Mouse (Mus musculus): ENCODE results near the gene Yipf2.

Yipf2 gene

DNA sequence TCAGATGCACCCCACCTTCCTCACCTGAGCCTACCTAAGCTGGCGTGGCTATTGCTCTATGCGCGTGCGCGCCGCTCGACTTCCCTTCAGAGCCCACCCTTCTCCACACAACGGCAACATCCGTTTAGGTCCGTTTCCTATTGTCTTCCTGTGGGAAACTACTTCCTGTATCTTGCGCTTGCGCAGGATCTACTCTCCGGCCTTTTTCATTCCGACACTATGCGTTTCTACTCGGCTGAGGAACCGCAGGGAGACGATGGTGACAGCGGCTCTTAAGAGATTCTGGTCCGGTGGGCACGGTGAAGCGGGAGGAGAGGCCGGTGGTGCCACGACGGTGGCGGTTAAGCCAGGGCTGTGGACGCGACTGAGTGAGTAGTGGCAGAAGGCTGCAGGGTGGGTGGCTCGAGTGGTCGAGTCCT, at the start of gene Yipf2, which contains the start of gene Timm29:
TSS of gene Yipf2 (minus strand) at position 126 of the 419 bp plus-strand sequence.
TSS of gene Timm29 (plus strand) at position 20 of the 419 bp plus-strand sequence.
- DNase-seq (ENCODE audit: low read depth, low spot score): peak; percentile 95

GRCm38 (mm10) chr9:21639031-21639430, 46.4 kb upstream of the Yipf2 start:
- DNase-seq (ENCODE audit: low read depth, low spot score): no peak

DNA sequence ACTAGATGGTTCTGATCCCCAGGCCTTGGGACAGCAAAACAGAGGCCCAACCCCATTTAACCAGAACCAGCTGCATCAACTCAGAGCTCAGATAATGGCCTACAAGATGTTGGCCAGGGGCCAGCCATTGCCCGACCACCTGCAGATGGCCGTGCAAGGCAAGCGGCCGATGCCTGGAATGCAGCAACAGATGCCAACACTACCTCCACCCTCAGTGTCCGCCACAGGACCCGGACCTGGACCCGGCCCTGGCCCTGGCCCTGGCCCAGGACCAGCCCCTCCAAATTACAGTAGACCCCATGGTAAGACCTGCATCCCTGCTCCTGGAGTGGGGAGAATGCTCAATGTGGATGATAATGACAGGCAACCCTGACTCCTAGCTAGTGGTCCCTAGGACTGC, 43.0 kb upstream of the Yipf2 start:
- DNase-seq (ENCODE audit: low read depth, low spot score): no peak

GRCm38 (mm10) chr9:21633106-21633505, 40.5 kb upstream of the Yipf2 start:
- no peak for DNase-seq (ENCODE audit: low read depth, low spot score)

DNA sequence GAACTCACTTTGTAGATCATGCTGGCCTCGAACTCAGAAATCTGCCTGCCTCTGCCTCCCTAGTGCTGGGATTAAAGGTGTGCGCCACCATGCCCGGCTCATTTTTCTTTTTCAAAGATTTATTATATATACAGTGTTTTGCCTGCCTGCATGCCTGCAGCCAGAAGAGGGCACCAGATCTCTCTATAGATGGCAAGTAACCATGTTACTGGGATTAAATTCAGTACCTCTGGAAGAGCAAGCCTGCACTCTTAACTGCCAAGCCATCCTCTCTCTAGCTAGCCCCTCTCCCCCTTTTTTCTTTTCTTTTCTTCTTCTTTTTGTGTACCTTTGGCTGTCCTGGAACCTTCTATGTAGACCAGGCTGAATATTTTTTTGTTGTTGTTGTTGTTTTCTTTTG, 38.0 kb upstream of the Yipf2 start:
- peak; percentile 20 for DNase-seq (ENCODE audit: low read depth, low spot score)

DNA sequence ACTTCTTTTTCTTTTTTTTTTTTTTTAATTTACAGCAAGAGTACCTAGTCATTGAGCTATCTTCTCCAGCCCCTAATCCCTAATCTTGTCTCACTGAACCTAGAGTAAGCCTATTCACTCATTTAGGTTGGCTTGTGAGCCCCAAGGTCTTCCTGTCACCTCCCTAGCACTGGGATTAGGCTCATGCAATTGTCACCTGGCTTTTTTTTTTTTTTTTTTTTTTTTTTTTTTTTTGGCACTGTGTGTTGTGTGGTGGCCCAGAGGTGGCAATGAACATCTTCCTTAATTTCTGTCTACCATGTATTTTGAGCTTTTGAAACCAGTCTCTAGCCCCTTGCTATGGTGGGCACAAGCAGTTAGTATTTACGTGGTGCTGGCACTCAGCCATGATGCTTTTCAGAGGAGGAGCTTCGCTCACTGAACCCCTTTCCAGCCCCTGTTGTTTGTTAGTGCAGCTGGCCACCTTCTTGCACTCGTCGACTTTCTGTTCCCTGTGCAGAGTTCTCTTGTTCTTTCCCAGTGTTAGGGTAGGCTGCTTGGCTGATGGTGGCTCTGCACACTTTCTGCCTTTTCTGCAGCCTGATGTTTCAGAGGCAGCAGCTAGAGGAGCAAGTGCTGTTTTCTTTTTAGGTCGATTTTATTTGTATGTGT, 34.6 kb upstream of the Yipf2 start:
- DNase-seq (ENCODE audit: low read depth, low spot score): no peak

DNA sequence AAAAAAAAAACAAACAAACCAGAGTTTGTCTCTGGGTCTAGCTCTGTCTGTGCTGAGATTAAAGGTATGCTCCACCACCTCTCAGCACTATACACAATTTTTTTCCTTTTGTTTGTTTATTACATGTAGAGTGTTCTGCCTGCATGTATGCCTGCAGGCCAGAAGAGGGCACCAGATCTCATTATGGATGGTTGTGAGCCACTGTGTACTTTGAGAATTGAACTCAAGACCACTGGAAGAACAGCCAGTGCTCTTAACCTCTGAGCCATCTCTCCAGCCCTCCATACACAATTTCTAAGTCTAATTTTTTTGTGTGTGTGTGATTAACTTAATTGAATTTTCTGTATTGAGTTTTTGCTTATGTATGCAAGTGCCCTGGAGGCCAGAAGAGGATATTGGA, 33.9 kb upstream of the Yipf2 start:
- DNase-seq (ENCODE audit: low read depth, low spot score): no peak

DNA sequence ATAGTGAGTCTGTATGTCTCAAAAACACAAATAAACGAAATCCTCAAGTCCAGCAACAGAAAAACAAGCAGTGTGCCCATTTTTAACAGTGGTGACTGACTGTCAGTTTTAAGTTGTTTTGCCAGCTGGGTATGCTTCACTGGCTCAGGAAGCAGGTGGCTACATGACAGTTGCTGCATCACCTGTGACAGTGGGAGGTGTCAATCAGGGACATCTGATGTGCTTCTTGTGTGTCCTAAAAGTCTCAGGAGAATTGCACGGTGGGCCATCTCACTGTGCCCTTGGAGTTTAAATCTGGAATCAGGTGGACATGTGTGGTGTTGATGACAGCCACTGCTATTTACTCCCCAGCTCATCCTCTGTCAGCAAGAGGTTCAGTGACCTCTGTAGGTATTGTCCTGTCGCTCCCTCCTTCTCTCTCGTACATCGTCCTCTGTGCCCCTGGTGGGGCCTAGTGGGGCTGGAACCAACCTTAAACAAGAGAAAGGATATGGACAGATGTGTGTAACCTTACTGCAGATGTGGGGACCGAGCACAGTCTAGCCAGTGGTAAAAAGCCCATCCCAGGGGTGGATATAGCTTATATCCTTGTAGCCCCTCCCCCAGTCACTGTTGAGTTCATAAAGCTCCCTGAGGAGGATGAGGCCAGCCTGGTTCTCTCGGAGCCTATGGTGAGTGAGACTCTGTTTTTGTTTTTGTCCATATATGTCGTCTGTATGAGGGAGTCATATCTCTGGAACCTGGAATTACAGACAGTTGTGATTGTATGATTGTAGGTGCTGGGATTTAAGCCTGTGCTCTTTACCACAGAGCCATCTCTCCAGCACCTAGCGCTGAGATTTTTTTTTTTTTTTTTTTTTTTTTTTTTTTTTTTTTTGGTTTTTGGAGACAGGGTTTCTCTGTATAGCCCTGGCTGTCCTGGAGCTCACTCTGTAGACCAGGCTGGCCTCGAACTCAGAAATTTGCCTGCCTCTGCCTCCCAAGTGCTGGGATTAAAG, 33.0 kb upstream of the Yipf2 start:
- no peak for DNase-seq (ENCODE audit: low read depth, low spot score)

GRCm38 (mm10) chr9:21622676-21623075, 30.0 kb upstream of the Yipf2 start:
- no peak for DNase-seq (ENCODE audit: low read depth, low spot score)

- no peak for DNase-seq (ENCODE audit: low read depth, low spot score)
These were observed 27.6 kb upstream of the Yipf2 start for GRCm38 (mm10) chr9:21620229-21620628.

DNA sequence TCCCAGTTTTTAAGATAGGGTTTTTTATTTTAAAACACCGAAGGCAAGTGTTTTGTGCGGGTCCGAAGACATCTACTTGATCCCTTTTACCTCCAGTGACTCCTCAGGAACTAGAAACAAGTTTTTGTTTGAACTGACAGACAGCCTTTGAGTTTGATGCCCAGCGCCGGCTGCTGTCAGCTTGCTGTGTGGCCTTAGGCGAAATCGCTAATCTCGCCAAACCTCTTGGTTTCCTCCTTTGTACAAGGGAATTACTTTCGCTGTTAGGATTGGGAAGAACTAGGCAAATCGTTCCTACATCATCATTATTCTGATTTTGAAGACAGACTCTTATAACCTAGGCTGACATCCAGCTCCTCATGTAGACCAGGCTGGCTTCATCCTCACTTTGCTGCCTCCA, 24.4 kb upstream of the Yipf2 start:
- DNase-seq (ENCODE audit: low read depth, low spot score): no peak

DNA sequence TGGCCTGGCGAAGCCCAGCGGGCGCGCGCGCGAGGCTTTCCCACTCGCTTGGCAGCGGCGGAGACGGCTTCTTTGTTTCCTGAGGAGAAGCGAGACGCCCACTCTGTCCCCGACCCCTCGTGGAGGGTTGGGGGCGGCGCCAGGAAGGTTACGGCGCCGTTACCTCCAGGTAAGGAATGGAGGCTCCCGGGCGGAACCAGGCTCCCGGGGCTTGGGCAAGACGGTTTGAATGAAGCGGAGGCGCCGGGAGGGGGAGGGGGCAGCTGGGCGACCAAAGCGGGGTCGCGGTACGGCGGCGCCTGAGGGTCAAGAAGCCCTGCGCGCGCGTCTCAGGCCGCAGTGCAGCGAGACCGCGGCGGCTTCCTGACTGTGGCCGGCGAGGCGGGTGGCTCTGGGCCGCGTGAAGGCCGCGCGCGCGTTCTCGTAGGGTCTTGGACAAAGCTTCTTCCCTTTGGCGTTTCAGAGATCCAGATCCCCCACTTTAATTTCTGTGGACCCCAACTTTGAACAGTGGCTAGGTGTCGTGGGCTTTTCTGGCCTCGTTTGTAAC, 23.7 kb upstream of the Yipf2 start:
- peak; percentile 86 for DNase-seq (ENCODE audit: low read depth, low spot score)

GRCm38 (mm10) chr9:21615617-21616231, 23.1 kb upstream of the Yipf2 start, which contains the start of gene Smarca4:
Gene Smarca4, plus strand, starts transcription at chr9:21616169.
- DNase-seq (ENCODE audit: low read depth, low spot score): peak; percentile 100

DNA sequence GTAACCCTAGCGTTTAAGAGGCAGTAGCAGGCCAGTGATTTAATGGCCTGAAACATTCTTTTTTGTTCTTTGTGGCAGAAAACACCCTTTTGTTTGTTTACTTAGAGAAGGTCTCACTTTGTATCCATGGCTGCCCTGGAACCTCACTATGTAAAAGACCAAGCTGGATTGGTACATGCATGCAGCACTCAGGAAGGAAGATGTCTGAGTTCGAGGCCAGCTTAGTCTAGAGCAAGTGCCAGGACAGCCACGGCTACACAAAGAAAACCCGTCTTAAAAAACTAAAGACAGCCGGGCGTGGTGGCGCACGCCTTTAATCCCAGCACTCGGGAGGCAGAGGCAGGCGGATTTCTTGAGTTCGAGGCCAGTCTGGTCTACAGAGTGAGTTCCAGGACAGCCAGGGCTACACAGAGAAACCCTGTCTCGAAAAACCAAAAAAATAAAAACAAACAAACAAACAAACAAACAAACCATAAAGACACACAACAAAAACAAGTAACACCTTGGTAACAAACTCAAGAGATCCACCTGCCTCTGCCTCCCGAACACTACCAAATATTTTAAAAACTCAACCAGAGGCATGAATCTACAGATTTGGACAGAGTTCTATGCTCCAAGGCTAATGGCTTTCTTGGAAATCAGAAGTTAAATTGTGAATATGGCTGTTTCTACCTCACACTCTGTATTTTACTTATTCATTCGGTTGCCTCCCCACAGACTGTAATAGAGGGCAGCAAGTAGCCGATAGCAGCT, 22.4 kb upstream of the Yipf2 start:
- DNase-seq (ENCODE audit: low read depth, low spot score): no peak

GRCm38 (mm10) chr9:21609861-21610260, 17.2 kb upstream of the Yipf2 start:
- DNase-seq (ENCODE audit: low read depth, low spot score): no peak

GRCm38 (mm10) chr9:21606648-21607047, 14.0 kb upstream of the Yipf2 start:
- no peak for DNase-seq (ENCODE audit: low read depth, low spot score)

DNA sequence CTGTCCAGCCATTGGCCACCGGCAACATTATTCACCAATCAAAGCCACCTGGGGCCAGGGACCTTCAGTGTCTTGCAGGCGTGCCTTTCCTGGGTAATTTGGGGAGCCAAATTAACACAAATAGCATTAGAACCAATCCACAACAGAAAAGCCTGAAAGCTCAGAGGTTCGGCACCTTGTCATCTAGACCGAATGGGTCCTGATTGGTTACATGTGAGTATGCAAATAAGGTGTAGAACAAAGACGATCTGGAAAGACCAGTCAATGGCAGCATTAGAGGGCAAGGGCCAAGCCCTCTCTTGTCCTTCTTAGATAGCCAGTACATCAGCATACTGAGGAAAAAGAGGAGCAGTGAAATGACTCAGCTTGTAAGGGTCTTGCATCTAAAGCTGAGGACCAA, 13.2 kb upstream of the Yipf2 start:
- no peak for DNase-seq (ENCODE audit: low read depth, low spot score)

DNA sequence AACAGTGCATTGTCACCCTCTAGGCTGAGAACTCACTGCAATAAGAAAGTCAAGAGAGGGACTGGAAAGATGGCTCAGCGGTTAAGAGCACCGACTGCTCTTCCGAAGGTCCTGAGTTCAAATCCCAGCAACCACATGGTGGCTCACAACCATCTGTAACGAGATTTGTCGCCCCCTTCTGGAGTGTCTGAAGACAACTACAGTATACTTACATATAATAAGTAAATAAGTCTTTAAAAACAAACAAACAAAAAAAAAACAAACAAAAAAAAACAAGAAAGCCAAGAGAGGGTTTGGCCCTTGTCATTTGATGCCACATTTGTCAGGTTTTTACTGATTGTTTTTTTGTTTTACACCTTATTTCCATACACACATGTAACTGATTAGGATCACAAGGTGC, 11.5 kb upstream of the Yipf2 start:
- DNase-seq (ENCODE audit: low read depth, low spot score): no peak

DNA sequence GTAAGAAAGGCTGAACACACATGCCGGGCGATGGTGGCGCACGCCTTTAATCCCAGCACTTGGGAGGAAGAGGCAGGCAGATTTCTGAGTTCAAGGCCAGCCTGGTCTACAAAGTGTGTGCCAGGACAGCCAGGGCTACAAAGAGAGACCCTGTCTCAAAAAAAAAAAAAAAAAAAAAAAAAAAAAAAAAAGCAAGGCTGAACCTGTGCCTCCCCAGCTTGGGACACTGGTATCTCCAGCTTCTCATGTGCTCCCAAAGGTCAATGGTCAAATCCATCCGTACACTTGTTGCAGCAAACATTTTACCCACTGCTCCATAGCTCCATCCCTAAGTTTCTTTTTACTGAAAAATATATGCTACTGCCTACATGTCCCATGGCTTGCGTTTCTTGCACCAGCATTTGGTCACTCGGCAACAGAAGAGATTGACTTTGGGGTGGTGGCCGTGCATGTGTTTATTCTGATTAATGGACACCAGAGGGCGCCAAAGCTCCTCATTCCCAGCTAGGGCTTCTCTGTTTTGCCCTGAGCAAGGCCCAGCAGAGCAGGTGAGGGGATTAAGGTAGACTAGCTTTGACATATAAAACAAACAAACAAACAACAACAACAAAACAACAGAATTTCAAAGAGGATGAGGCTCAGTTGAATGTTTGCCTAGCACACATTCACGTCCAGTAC, 9.2 kb upstream of the Yipf2 start:
- peak; percentile 71 for DNase-seq (ENCODE audit: low read depth, low spot score)

- no peak for DNase-seq (ENCODE audit: low read depth, low spot score)
These were observed 8.4 kb upstream of the Yipf2 start for GRCm38 (mm10) chr9:21601073-21601472.

DNA sequence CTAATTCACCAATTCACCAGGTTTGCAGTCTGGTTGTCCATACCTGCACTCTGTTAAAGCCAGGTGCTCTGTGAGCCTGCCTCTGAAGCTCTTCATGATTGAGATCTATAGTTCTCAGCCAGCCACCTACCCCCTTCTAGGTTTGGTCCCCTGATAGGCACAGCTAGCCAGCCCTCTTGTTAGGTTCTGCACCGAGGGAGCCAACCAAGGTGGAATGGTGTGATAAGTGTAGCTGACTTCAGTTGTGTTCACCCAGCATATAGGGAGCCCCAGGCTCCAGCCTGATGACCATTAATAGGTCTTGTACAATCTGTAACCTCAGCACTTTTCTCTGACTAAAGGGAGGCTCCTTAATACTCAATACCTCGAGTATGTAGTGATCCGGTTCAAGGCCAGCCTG, 7.6 kb upstream of the Yipf2 start:
- DNase-seq (ENCODE audit: low read depth, low spot score): no peak
